Mouse (Mus musculus): ENCODE measurements around the gene Kif12. TPM values are rescaled to one million over a fixed set of nuclear protein-coding genes. Genes with fewer than 3 reads are reported as not detected.

Kif12 gene
- not detected in 2 replicates for polyA plus RNA-seq (2011; ENCODE audit: insufficient read length, low read depth, missing spikeins)

DNA sequence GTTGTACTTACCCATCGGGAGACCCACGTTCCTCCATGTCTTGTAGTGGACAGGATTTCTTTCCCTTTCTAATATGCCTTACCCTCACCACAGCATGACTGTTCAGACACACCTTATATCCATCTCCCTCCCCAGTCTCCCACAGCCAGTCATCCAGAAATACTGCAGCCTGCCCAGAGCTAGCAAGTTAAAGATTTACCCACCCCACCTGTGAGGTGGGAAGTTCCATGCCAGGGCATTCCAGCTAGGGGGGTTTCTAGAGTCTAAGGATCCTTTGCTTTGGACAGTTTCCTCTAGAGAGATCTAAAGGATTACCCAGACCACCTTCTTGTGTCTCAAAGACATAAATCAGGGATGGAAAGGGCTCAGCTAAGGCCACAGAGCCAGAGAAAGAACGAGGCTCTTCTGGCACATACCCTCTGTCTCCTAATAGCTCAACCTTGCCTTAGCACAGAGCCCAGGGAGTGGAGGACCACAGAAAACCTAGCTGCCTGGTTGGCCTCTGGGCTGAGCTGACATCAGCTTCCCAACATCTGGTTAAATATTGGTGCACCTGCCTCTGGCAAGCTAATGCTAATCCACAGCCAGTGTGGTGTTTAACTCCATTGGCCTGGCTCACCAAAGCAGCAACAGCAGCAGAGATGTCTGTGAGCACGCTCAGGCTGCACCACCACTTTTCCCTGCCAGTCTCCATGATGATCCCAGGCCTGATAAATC, at the start of gene Kif12:
Gene Kif12, minus strand, starts transcription at position 163 of the 717 bp plus-strand sequence.
- Histone ChIP-seq H3K4me3 (ENCODE audit: insufficient read depth, low read length) (no peak within 1 kb of the TSS), H3K4me1 (ENCODE audit: control insufficient read depth, insufficient read depth, low read length) (no peaks in the 10 kb centered on the region), H3K27ac (ENCODE audit: insufficient read depth, low read length) (no peak within 1 kb of the TSS)
- TF ChIP-seq CTCF (IDR thresholded peaks at IDR 0.05; ENCODE audit: borderline replicate concordance, insufficient read depth, low read length) (no peak), POLR2A (IDR thresholded peaks at IDR 0.05; ENCODE audit: low read depth, low read length) (no peak)

- Histone ChIP-seq H3K4me1 (ENCODE audit: control insufficient read depth, insufficient read depth, low read length) (peaks cover 14% of the 10 kb centered on the region; the same call in 1 of the 2 replicates), H3K4me3 (ENCODE audit: insufficient read depth, low read length) (no peak overlapping the region), H3K27ac (ENCODE audit: insufficient read depth, low read length) (no peak overlapping the region)
- no peak for TF ChIP-seq CTCF (IDR thresholded peaks at IDR 0.05; ENCODE audit: borderline replicate concordance, insufficient read depth, low read length)
- TF ChIP-seq POLR2A (IDR thresholded peaks at IDR 0.05; ENCODE audit: low read depth, low read length), result no peak
These were observed 49.4 kb upstream of the Kif12 start for GRCm38 (mm10) chr4:63221096-63221958.

DNA sequence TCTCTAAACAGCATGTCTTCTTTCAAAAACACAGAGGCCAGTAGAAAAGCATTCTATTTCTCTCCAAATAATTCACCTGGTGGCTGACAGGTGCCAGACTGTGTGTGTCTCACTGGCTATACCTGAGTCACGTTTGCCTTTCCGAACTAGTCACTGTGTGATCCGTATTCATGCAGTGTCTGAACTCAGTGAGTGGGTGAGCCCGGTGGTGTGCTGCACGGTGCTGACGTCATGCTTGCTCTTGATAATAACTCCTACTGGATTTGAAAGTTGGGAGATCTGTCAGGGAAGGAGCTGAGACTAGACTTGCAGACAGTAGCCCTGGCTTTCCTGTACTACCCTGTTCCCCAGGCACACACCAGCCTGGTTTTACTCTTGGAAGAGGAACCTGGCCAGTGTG, 47.7 kb upstream of the Kif12 start:
- H3K27ac ChIP-seq (ENCODE audit: insufficient read depth, low read length), result no peak overlapping the region
- H3K4me3 ChIP-seq (ENCODE audit: insufficient read depth, low read length), result no peak overlapping the region
- no peak for TF ChIP-seq POLR2A (IDR thresholded peaks at IDR 0.05; ENCODE audit: low read depth, low read length)
- no peak for TF ChIP-seq CTCF (IDR thresholded peaks at IDR 0.05; ENCODE audit: borderline replicate concordance, insufficient read depth, low read length)
- peaks cover 10% of the 10 kb centered on the region; the same call in 1 of the 2 replicates for H3K4me1 ChIP-seq (ENCODE audit: control insufficient read depth, insufficient read depth, low read length)

- peaks cover 13% of the 10 kb centered on the region; the same call in 1 of the 2 replicates for H3K4me1 ChIP-seq (ENCODE audit: control insufficient read depth, insufficient read depth, low read length)
- no peak overlapping the region for H3K4me3 ChIP-seq (ENCODE audit: insufficient read depth, low read length)
- no peak overlapping the region for H3K27ac ChIP-seq (ENCODE audit: insufficient read depth, low read length)
- no peak for TF ChIP-seq POLR2A (IDR thresholded peaks at IDR 0.05; ENCODE audit: low read depth, low read length)
- TF ChIP-seq CTCF (IDR thresholded peaks at IDR 0.05; ENCODE audit: borderline replicate concordance, insufficient read depth, low read length), result no peak
These were observed 47.1 kb upstream of the Kif12 start for GRCm38 (mm10) chr4:63219059-63219458.

DNA sequence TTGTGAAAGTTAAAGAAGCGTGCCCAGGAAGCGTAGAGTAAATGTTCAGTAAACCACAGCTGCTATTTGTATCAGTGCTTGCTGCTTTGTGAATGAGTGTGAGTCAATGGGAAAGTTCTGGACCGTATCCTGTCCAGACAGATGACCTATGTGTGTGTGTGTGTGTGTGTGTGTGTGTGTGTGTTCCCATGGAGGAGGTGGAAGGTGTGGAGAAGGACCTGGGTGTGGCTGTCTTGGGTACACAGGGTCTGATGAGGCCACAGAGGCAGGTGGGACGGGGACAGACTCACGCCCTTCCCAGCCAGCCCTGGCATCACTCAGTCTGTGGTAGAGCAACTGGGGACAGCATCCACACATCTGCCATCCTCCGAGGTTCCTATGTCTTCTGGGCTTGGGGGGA, 45.6 kb upstream of the Kif12 start:
- H3K27ac ChIP-seq (ENCODE audit: insufficient read depth, low read length), result no peak overlapping the region
- no peak overlapping the region for H3K4me3 ChIP-seq (ENCODE audit: insufficient read depth, low read length)
- H3K4me1 ChIP-seq (ENCODE audit: control insufficient read depth, insufficient read depth, low read length), result peaks cover 13% of the 10 kb centered on the region; the same call in 1 of the 2 replicates
- TF ChIP-seq POLR2A (IDR thresholded peaks at IDR 0.05; ENCODE audit: low read depth, low read length) (no peak), CTCF (IDR thresholded peaks at IDR 0.05; ENCODE audit: borderline replicate concordance, insufficient read depth, low read length) (no peak)

GRCm38 (mm10) chr4:63216566-63216965, 44.6 kb upstream of the Kif12 start:
- Histone ChIP-seq H3K4me3 (ENCODE audit: insufficient read depth, low read length) (peak overlapping the region; percentile 43), H3K27ac (ENCODE audit: insufficient read depth, low read length) (no peak overlapping the region), H3K4me1 (ENCODE audit: control insufficient read depth, insufficient read depth, low read length) (peaks cover 13% of the 10 kb centered on the region; the same call in 1 of the 2 replicates)
- TF ChIP-seq POLR2A (IDR thresholded peaks at IDR 0.05; ENCODE audit: low read depth, low read length) (peak; percentile 0; the same call in 1 of the 2 replicates), CTCF (IDR thresholded peaks at IDR 0.05; ENCODE audit: borderline replicate concordance, insufficient read depth, low read length) (no peak)

GRCm38 (mm10) chr4:63215993-63216531, 44.1 kb upstream of the Kif12 start:
- peaks cover 13% of the 10 kb centered on the region; the same call in 1 of the 2 replicates for H3K4me1 ChIP-seq (ENCODE audit: control insufficient read depth, insufficient read depth, low read length)
- H3K27ac ChIP-seq (ENCODE audit: insufficient read depth, low read length), result no peak overlapping the region
- TF ChIP-seq CTCF (IDR thresholded peaks at IDR 0.05; ENCODE audit: borderline replicate concordance, insufficient read depth, low read length) (peak; percentile 20; the same call in 1 of the 2 replicates), POLR2A (IDR thresholded peaks at IDR 0.05; ENCODE audit: low read depth, low read length) (peak; percentile 8; the same call in 1 of the 2 replicates)
- H3K4me3 ChIP-seq (ENCODE audit: insufficient read depth, low read length), result peak overlapping the region; percentile 43

DNA sequence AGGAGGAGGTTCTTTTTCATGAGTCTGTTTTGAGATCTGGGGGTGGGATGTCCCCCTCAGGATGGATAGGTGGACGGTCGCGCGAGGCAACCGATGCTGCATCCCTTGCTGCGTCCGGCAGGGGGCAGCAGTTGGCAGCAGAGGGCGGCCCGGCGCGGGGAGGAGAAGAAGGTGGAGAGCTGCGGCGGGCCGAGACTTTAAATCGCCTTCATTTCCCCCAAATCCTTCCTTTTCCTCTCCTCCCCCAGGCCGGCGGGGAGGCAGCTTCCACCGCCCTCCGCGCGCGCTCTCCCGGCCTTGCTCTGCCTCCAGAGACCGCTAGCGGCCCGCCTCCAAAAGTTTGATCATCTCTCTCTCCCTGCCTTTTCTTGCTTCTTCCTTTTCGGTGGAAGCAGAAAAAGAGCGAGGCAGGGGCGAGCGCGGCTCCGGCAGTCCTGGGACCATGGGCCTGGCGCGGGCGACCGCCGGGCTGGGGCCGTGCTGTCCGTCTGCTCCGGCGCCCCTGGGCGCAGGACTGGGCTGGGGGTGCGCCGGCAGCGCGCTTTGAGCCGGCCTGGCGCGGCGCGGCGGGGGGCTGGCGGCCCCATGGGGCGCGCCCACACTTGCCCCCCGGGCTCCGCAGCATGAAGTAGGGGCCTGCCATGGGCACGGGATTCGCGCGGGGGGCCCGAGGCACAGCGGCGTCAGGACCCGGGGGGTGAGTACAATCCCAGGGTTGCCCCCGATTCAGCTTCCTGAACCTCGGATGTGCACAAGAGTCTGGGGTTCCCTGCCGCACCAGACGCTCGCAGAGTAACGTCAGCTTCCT, 43.5 kb upstream of the Kif12 start:
- peaks cover 13% of the 10 kb centered on the region; the same call in 1 of the 2 replicates for H3K4me1 ChIP-seq (ENCODE audit: control insufficient read depth, insufficient read depth, low read length)

More for the DNA sequence above, 43.5 kb upstream of the Kif12 start:
- Histone ChIP-seq H3K27ac (ENCODE audit: insufficient read depth, low read length) (no peak overlapping the region), H3K4me3 (ENCODE audit: insufficient read depth, low read length) (peak overlapping the region; percentile 43)
- TF ChIP-seq POLR2A (IDR thresholded peaks at IDR 0.05; ENCODE audit: low read depth, low read length), result peak; percentile 70
- peak; percentile 92 for TF ChIP-seq CTCF (IDR thresholded peaks at IDR 0.05; ENCODE audit: borderline replicate concordance, insufficient read depth, low read length)
